Mouse (Mus musculus) right cerebral cortex, postnatal 10 days (tissue): Measurements from ENCODE around the gene Acpp.
"Not testable (repeated sequence)": the region's sequence is repeated elsewhere in the genome, so short reads cannot be mapped to it uniquely, and the experiment has no call there.

Source experiments
- DNase-seq, 2 experiments: peaks; one replicate each; pipeline ENCODE4 v3.0.0; 2021; ENCODE audit warnings: low spot score in 2 of 2

Gene Acpp

DNA sequence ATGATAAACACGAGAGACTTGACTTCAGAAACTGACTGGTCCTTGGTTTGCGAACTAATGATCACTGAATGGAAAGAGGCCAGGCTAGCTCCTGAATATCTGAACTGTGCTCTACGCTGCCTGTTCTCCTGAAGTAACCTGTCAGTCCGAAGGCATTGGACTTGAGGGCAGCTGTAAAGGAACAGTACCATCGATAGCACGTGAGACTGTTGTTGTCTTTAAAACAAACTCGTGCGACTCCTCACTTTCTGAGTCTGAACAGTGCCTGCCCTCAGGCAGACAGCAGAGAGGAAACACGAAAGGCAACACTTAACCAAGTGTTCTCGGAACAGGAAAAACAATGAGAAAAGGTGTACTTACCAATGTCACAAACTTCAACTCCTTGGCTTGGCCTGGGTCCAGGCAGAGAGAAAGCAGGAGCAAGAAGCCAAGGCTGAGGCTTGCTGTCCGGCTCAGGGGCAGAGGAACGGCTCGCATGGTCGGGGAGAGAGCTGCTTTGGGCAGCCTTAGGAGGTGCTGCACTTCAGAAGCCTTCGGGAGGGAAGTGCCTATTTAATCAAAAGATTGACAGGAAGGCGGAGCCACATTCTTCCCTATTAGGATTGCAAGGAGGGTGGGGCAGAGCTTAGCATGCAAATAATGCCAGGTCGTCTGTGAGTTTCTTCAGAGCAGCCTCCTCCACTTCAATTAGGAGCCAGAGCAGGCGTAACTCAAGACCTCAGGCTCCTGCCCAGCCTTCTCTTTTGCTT lies at the start of gene Acpp:
Gene Acpp (minus strand): TSS at position 566 of the 749 bp plus-strand sequence.
- no peak for DNase-seq

GRCm38 (mm10) chr9:104382571-104383170 lies 45.1 kb upstream of the Acpp start:
- peak in 1 of 2 experiments; percentile 30 for DNase-seq

- DNase-seq, result peak in 1 of 2 experiments; percentile 37
Measured at GRCm38 (mm10) chr9:104379532-104380162, 42.1 kb upstream of the Acpp start.

DNA sequence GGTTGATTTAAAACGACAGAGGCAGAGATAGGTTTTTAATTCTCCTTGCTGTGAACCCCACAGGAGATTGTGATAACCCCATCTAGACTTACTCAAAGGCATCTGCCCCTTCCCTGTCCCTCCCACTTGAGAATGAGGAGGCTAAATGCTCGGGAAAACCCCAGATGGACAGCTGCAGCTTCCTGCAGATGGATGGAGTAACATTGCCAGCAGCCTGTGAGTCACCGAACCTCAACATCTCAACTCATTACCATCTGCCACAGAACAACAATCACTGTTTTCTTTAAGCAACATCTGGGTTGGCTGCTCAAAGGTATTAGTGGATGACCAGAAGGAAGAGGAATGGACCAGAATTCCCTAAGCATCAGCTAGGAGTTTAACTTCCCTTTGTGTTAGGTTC lies 38.0 kb upstream of the Acpp start:
- DNase-seq, result no peak

GRCm38 (mm10) chr9:104373253-104373652 lies 35.7 kb upstream of the Acpp start:
- DNase-seq, result peak; percentile 57 to 73

DNA sequence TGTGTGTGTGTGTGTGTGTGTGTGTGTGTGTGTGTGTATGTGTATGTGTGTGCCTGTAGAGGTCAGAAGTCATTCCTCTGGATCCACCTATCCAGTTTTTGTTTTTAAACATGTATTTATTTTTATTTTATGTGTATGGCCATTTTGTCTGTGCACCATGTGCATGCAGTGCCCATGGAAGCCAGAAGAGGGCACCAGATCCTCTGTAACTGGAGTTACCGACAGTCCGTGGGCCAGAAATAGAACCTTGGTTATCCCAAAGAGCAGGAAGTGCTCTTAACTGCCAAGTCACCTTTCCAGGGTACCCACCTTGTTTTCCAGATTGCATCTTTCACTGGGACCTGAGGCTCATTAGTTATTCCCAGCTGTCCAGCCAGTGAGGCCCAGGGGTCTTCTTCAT lies 29.4 kb upstream of the Acpp start:
- no peak for DNase-seq

GRCm38 (mm10) chr9:104361951-104362350 lies 24.4 kb upstream of the Acpp start:
- DNase-seq, result not testable (repeated sequence)

DNA sequence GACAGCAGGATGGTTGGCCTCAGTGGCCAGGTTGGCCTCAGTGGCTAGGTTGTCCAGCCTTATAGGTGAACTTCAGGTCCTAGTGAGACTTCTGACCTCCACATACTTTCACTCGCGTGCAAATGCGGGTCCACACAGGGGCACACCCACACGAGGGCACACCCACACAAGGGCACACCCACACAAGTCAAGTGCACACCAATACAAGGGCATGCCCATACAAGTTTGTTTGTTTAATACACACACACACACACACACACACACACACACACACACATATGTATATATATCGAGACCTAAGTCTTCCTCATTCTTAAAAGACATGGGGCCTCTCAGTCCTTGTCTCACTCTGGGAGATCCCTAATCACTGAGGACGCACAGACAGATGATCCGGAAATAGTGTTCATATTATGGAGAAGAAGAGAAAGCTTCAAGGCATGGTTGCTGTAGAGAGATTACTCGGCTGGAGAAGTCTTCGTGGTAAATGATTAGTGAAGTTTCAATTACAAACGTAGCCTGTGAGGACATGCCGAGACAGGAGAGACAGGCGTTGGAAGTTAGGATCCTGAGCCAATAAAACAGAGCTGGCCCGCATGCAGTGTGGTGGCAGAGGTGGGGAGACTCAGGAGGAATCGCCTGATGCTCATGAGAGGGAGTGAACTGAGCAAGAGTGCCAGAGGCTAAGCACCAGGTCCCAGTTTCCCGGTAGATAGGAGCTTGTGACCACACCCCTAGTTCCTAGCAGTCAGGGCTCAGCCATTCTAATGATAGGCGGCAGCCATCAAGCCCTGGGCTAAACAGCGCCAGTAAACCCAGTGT lies 23.7 kb upstream of the Acpp start:
- DNase-seq, result no peak

DNA sequence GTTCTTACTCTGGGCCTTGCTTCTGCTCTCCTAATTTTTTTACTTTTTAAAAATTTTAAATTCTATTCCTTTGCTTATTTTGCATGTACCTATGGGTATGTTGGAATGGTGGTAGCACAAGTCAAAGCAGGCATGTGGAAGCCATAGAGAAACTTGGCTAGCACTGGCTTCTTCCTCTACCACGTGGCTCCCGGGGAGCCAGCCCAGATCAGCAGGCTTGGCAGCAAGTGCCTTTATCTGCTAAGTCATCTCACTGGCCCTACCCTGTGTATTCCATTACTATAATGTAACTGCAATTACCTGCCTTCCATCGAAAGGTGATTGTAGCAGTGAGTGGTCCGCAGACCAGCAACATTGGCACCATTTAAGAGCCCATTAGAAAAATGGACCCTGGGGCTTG lies 22.8 kb upstream of the Acpp start:
- DNase-seq, result no peak

GRCm38 (mm10) chr9:104355521-104356270 lies 18.1 kb upstream of the Acpp start:
- DNase-seq, result no peak

DNA sequence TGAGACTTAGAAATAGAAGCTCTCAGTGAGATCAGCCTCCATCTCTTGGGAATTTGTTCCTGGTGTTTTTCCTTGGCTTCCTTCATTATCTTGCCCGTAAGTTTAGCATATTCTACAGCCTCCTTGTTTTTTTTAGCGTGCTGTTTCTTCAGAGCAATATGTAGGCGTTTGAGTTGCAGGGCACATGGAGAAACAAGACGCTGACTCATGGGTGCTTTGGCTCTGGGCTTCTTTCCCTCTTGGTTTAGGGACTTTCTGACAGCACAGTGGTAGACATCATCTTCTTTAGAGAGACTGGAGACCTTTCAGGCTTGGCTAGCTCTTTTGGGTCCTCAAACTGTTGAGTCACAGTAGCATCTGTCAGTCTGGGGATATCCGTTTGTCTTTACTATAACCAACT lies 6.6 kb upstream of the Acpp start:
- DNase-seq, result peak in 1 of 2 experiments; percentile 33

DNA sequence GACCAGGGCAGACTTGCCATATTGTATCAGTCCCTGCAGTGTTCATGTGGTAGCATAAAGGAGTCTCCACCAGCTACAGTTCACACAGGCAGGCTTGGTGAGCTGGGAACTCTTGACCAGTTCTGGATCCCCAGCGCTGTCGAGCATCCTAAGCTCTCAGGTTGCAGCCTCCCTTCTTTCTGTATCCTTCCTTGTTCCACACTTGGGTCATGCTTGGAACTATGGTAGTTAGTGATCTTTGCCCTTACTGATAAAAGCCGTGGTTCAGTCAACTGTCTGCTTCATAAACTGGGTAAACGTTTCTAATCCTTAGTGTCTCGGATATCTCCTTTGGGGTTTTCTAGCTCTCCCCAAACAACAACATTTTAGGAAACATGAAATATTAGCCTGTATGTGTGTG lies 1.9 kb upstream of the Acpp start:
- DNase-seq, result no peak

DNA sequence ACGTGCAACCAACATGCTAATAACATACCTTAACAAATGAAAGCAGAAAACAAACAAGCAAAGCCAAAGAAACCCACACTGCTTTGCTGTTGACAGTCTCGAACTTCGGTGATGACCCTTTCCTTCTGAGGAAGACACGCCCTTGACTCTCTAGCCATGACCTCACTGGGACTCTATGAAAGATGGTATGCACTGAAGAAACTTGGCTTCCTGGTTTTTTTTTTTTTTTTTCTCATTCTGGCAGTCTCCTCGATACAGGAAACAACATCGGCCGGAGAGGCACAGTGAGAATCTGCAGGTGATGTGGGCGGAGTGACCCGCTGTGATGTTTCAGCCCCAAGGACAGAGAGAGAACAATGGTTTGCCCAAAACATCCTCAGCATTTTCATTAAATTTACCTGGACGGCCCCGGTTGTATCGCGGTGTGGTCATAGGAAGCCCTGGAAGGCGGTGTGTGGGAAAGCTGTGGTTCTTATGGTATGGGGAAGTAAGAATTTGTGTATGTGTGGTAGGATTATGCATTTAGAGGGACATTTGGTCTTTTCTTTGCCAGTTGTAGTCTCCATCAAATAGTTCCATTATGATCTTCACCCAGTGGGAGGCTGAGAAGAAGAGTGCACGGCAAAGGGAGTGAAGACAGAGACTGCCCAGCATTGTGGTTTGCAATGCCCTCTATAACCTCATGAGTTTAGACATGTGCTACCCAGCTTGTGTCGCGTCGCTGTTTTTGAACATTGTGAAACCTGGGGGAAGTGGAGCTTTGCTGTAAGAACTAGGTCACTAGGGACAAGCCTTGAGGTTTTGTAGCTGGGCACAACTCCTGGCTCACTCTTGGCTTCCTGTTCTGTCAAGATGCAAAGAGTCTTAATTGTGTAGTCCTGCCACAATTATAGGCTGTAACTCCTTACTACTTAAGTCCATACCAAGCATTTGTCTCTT lies 1.2 kb upstream of the Acpp start:
- DNase-seq, result no peak

GRCm38 (mm10) chr9:104331301-104331700 lies 6.2 kb downstream of the Acpp start:
- no peak for DNase-seq

DNA sequence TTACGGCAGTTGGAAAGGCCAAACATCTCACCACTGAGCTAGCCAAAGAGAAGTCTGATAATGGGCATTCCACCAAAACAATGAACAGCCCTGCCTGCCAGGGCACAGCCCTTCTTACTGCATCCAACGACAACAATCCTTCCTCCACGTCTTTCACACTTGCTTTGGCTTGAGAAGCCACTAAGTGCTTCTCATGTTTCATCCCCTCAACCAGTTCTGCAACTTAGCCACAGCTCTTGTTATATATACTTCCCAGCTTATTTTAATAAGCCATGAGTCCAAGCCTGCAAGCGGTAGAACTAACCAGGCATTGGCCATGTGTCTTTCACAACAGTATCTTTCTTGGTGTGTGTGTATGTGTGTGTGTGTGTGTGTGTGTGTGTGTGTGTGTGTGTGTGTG lies 8.9 kb downstream of the Acpp start:
- DNase-seq, result no peak

DNA sequence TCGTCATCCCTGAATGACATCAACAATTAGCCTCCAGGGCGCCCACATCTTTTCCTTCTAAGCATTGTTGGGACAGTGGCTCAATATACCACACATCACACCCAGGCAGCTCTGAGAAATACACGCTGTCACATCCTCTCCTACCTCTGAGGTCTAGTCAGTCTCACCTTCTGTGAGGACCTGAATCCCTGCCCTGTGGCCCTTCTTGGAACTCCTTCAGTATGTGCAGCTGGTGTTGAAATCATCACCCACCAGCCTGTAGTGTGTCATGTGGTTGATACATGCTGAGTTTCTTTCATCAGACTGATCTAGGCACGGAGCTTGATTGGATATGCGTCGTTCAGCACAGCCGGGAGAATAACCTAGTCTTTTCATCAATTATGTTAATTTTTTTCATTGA lies 16.0 kb downstream of the Acpp start:
- no peak for DNase-seq

- no peak for DNase-seq
Measured at GRCm38 (mm10) chr9:104316351-104316750, 21.2 kb downstream of the Acpp start.

DNA sequence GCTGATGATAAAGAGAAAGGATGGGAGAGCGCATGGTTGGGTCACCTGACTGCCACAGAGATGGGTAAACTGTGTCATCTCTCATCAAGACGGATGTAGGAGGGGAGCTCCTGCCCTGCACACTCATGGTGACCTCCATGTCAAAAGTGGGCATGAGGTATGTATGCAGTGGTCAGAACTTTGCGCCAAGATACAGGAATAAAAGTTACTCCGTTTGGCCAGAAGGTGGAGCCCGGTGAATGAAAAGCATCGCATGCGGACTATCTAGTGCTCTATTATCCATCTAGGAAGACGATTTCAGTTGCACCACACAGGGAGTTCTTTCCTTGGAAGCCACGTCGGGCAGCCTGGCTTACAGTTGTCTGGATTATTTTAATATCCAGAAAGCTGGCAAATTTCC lies 22.0 kb downstream of the Acpp start:
- DNase-seq, result peak; percentile 51 to 75

GRCm38 (mm10) chr9:104306734-104307133 lies 30.8 kb downstream of the Acpp start:
- DNase-seq, result peak; percentile 67 to 79
